Mouse (Mus musculus): ENCODE data around the gene Tlr6.

DNA sequence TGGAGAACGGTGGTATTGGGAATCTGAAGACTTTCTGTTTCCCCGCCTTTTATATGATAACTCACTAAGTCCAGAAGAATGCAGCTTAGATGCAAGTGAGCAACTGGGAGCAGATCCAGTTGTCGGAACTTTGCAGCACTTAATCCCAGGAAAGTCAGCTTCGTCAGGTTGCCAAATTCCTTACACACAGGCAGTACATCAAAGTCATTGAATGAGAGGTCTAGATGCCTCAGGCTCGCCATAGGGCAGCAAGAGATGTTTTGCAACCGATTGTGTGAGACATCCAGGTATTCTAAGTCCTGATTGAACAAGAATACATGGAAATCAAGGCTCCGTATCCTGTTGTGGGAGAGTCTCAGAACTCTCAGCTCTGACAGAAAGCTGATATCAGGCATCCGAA, 5.0 kb downstream of the Tlr6 start:
- no peak for TF ChIP-seq CTCF (IDR thresholded peaks at IDR 0.05; ENCODE audit: low read depth, low read length)
- TF ChIP-seq POLR2A (IDR thresholded peaks at IDR 0.05; ENCODE audit: borderline replicate concordance, low read depth, low read length): no peak
